Mouse (Mus musculus) bone marrow macrophage, adult 2 months (primary cell): ENCODE measurements around the gene Cacna2d3. TPM values are rescaled to one million over a fixed set of nuclear protein-coding genes. Genes with fewer than 3 reads are reported as not detected.

Source experiments
- H3K27ac ChIP-seq: 2 replicates; pipeline ENCODE4 v1.5.1; 2012; ENCODE audit warnings: low read depth, low read length; ENCODE audit not compliant: insufficient read depth
- H3K4me1 ChIP-seq: 2 replicates; pipeline ENCODE4 v1.6.1; 2012; ENCODE audit warnings: low read length; ENCODE audit not compliant: control insufficient read depth, insufficient read depth
- H3K4me3 ChIP-seq: 2 replicates; pipeline ENCODE4 v1.5.1; 2012; ENCODE audit warnings: mild to moderate bottlenecking, low read length, moderate library complexity; ENCODE audit not compliant: insufficient read depth
- CTCF ChIP-seq: IDR thresholded peaks from 2 replicates; pipeline ENCODE4 v1.5.1; 2012; ENCODE audit warnings: low read depth, mild to moderate bottlenecking, low read length, moderate library complexity
- POLR2A ChIP-seq: IDR thresholded peaks from 2 replicates; pipeline ENCODE4 v1.6.1; 2012; ENCODE audit warnings: mild to moderate bottlenecking, low read depth, low read length, borderline replicate concordance
- polyA plus RNA-seq: library from polyadenylated mRNA; stranded (reverse); fragments of >200 nt; gene quantifications from 2 replicates; pipeline ENCODE4 v1.2.4, GENCODE M21; 2012; ENCODE audit not compliant: missing spikeins, insufficient read depth, insufficient read length

Gene Cacna2d3
- polyA plus RNA-seq, 1 experiment = not detected

GRCm38 (mm10) chr14:29107464-29107863, 614.2 kb downstream of the Cacna2d3 start:
- Histone ChIP-seq H3K4me1 (no peaks in the 10 kb centered on the region), H3K27ac (no peak overlapping the region), H3K4me3 (no peak overlapping the region)
- TF ChIP-seq POLR2A = no peak
- TF ChIP-seq CTCF = no peak

GRCm38 (mm10) chr14:29097776-29098175, 623.9 kb downstream of the Cacna2d3 start:
- no peak for TF ChIP-seq CTCF
- no peak for TF ChIP-seq POLR2A
- H3K4me1 ChIP-seq = no peaks in the 10 kb centered on the region
- no peak overlapping the region for H3K4me3 ChIP-seq
- H3K27ac ChIP-seq = no peak overlapping the region

- H3K4me3 ChIP-seq = no peak overlapping the region
- TF ChIP-seq POLR2A (no peak), CTCF (no peak)
- H3K27ac ChIP-seq = no peak overlapping the region
- no peaks in the 10 kb centered on the region for H3K4me1 ChIP-seq
Observed at GRCm38 (mm10) chr14:29095431-29095830, 626.2 kb downstream of the Cacna2d3 start.

- TF ChIP-seq POLR2A (no peak), CTCF (peak; percentile 66)
- Histone ChIP-seq H3K4me1 (no peaks in the 10 kb centered on the region), H3K27ac (no peak overlapping the region), H3K4me3 (no peak overlapping the region)
Observed at GRCm38 (mm10) chr14:29090074-29090473, 631.6 kb downstream of the Cacna2d3 start.

GRCm38 (mm10) chr14:29086528-29086927, 635.1 kb downstream of the Cacna2d3 start:
- TF ChIP-seq CTCF (no peak), POLR2A (no peak)
- H3K4me3 ChIP-seq = no peak overlapping the region
- no peaks in the 10 kb centered on the region for H3K4me1 ChIP-seq
- H3K27ac ChIP-seq = no peak overlapping the region

- Histone ChIP-seq H3K27ac (no peak overlapping the region), H3K4me1 (no peaks in the 10 kb centered on the region), H3K4me3 (no peak overlapping the region)
- TF ChIP-seq CTCF (no peak), POLR2A (no peak)
Observed at GRCm38 (mm10) chr14:29085493-29086159, 636.0 kb downstream of the Cacna2d3 start.

- H3K27ac ChIP-seq = no peak overlapping the region
- no peaks in the 10 kb centered on the region for H3K4me1 ChIP-seq
- no peak for TF ChIP-seq POLR2A
- TF ChIP-seq CTCF = no peak
- H3K4me3 ChIP-seq = no peak overlapping the region
Observed at GRCm38 (mm10) chr14:29082171-29082570, 639.5 kb downstream of the Cacna2d3 start.

GRCm38 (mm10) chr14:29080630-29081029, 641.0 kb downstream of the Cacna2d3 start:
- no peak overlapping the region for H3K4me3 ChIP-seq
- no peak for TF ChIP-seq CTCF
- TF ChIP-seq POLR2A = no peak
- H3K27ac ChIP-seq = no peak overlapping the region
- no peaks in the 10 kb centered on the region for H3K4me1 ChIP-seq

- no peak overlapping the region for H3K27ac ChIP-seq
- H3K4me1 ChIP-seq = no peaks in the 10 kb centered on the region
- TF ChIP-seq CTCF = no peak
- TF ChIP-seq POLR2A = no peak
- H3K4me3 ChIP-seq = no peak overlapping the region
Observed at GRCm38 (mm10) chr14:29080228-29080627, 641.4 kb downstream of the Cacna2d3 start.

- Histone ChIP-seq H3K4me3 (no peak overlapping the region), H3K27ac (no peak overlapping the region), H3K4me1 (no peaks in the 10 kb centered on the region)
- TF ChIP-seq POLR2A = no peak
- no peak for TF ChIP-seq CTCF
Observed at GRCm38 (mm10) chr14:29077418-29077817, 644.2 kb downstream of the Cacna2d3 start.

GRCm38 (mm10) chr14:29073747-29074146, 647.9 kb downstream of the Cacna2d3 start:
- Histone ChIP-seq H3K27ac (no peak overlapping the region), H3K4me3 (no peak overlapping the region), H3K4me1 (no peaks in the 10 kb centered on the region)
- TF ChIP-seq POLR2A = no peak
- TF ChIP-seq CTCF = no peak

- TF ChIP-seq CTCF (no peak), POLR2A (no peak)
- H3K27ac ChIP-seq = no peak overlapping the region
- no peaks in the 10 kb centered on the region for H3K4me1 ChIP-seq
- H3K4me3 ChIP-seq = no peak overlapping the region
Observed at GRCm38 (mm10) chr14:29062676-29063075, 659.0 kb downstream of the Cacna2d3 start.
